Mouse (Mus musculus) ES-E14 (cell line): ENCODE measurements around the gene Abhd4. TPM values are rescaled to one million over a fixed set of nuclear protein-coding genes. Genes with fewer than 3 reads are reported as not detected.
A peak's percentile ranks its signal among the peaks of the same experiment; 100 is the strongest.

Experiments
- DNase-seq: peaks from one replicate; pipeline ENCODE4 v3.0.0-alpha.2; 2013; ENCODE audit warnings: low read depth, low spot score
- H3K27ac ChIP-seq: 2 replicates; pipeline ENCODE4 v1.5.1; 2012; ENCODE audit warnings: low read depth, mild to moderate bottlenecking, low read length, moderate library complexity, mixed read lengths; ENCODE audit not compliant: poor library complexity, insufficient read depth, severe bottlenecking
- H3K36me3 ChIP-seq: 2 replicates; pipeline ENCODE4 v1.6.1; 2012; ENCODE audit warnings: mild to moderate bottlenecking, low read length, moderate library complexity, mixed read lengths; ENCODE audit not compliant: control insufficient read depth, poor library complexity, insufficient read depth, severe bottlenecking
- H3K4me1 ChIP-seq, 2 experiments: fragments of 150-350 bp in 1 of 2; sonication (generic) in 1 of 2; 2 replicates each; pipeline ENCODE4 v1.6.1; 2012; ENCODE audit warnings: low read length in 2 of 2, mild to moderate bottlenecking in 1 of 2, mixed read lengths in 1 of 2; ENCODE audit not compliant: control insufficient read depth in 2 of 2, insufficient read depth in 2 of 2, poor library complexity in 1 of 2
- H3K4me3 ChIP-seq, 2 experiments: fragments of 150-350 bp in 1 of 2; sonication (generic) in 1 of 2; 2 replicates each; pipeline ENCODE4 v1.5.1; 2012; ENCODE audit warnings: low read length in 2 of 2, low read depth in 1 of 2, mild to moderate bottlenecking in 1 of 2, mixed read lengths in 1 of 2; ENCODE audit not compliant: insufficient read depth in 1 of 2, poor library complexity in 1 of 2, severe bottlenecking in 1 of 2
- H3K9ac ChIP-seq: 2 replicates; pipeline ENCODE4 v1.6.1; 2012; ENCODE audit warnings: low read depth, mild to moderate bottlenecking, low read length, mixed read lengths; ENCODE audit not compliant: poor library complexity, insufficient read depth, severe bottlenecking
- H3K9me3 ChIP-seq: fragments of 150-350 bp; sonication (generic); 2 replicates; pipeline ENCODE4 v1.6.1; 2012; ENCODE audit warnings: low read depth, mild to moderate bottlenecking, low read length; ENCODE audit not compliant: control insufficient read depth, insufficient read depth
- CHD2 ChIP-seq: IDR thresholded peaks from 2 replicates; pipeline ENCODE4 v1.6.1; 2014; ENCODE audit warnings: mild to moderate bottlenecking, low read depth, low read length, inconsistent platforms
- HCFC1 ChIP-seq: IDR thresholded peaks from 2 replicates; pipeline ENCODE4 v1.6.1; 2012; ENCODE audit warnings: low read length, inconsistent platforms, borderline replicate concordance; ENCODE audit not compliant: insufficient read depth
- MAFK ChIP-seq: IDR thresholded peaks from 2 replicates; pipeline ENCODE4 v1.6.1; 2014; ENCODE audit warnings: mild to moderate bottlenecking, low read depth, low read length, inconsistent platforms; ENCODE audit not compliant: insufficient read depth
- ZC3H11A ChIP-seq: IDR thresholded peaks from 2 replicates; pipeline ENCODE4 v1.6.1; 2012; ENCODE audit warnings: low read depth, mild to moderate bottlenecking, inconsistent platforms, low read length, borderline replicate concordance
- ZNF384 ChIP-seq: IDR thresholded peaks from 2 replicates; pipeline ENCODE4 v1.6.1; 2012; ENCODE audit warnings: low read depth, low read length, inconsistent platforms
- in situ Hi-C, 2 experiments: fragments of 600-800 bp; cut with MboI; formaldehyde crosslinking; loops; one replicate each; pipeline ENCODE4 v1.15.1; 2025; ENCODE audit warnings: low sequenced_read_pairs in 2 of 2, inconsistent platforms in 1 of 2; ENCODE audit not compliant: unreplicated experiment in 2 of 2
- total RNA-seq: library from RNA; depleted of rRNA; stranded (reverse); fragments of 300-350 nt; gene quantifications from 2 replicates; pipeline ENCODE4 v1.2.3, GENCODE M21; 2012

Abhd4 gene
- total RNA-seq, 1 experiment = 17.6 TPM

DNA sequence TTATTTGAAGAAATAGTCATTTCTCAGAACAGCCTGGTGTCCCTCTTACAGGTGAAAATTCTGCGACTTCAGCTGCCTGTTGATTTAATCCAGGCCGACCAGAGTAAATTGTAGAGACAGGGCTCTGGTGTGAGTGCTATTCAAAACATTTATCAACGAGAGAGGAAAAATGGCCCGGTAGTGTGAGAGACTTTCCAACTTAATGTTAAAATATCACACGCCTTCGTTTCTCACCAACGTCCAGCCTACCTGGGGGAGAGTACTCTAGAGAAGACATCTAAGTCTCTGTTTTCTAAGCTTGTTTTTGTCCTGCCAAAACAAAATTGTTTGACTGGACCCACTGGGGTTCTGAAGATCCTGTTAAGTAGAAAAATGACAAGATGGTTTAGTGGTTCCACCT, 34.1 kb upstream of the Abhd4 start:
- in situ Hi-C loops = loop anchor here in 1 of 2 experiments (10.0 kb wide), 1 partner anchor 155 kb away; no protein-coding TSS in a partner anchor
- Histone ChIP-seq H3K4me3 (no peak overlapping the region), H3K9ac (no peak overlapping the region), H3K9me3 (no peaks in the 10 kb centered on the region), H3K4me1 (peaks cover 0 to 9% of the 10 kb centered on the region in 2 experiments; a peak in 2 of 4 replicates), H3K27ac (no peak overlapping the region), H3K36me3 (no peaks in the 10 kb centered on the region)
- DNase-seq = no peak
- TF ChIP-seq HCFC1 = no peak
- TF ChIP-seq CHD2 = no peak
- TF ChIP-seq ZNF384 = no peak
- TF ChIP-seq MAFK = no peak
- TF ChIP-seq ZC3H11A = no peak

DNA sequence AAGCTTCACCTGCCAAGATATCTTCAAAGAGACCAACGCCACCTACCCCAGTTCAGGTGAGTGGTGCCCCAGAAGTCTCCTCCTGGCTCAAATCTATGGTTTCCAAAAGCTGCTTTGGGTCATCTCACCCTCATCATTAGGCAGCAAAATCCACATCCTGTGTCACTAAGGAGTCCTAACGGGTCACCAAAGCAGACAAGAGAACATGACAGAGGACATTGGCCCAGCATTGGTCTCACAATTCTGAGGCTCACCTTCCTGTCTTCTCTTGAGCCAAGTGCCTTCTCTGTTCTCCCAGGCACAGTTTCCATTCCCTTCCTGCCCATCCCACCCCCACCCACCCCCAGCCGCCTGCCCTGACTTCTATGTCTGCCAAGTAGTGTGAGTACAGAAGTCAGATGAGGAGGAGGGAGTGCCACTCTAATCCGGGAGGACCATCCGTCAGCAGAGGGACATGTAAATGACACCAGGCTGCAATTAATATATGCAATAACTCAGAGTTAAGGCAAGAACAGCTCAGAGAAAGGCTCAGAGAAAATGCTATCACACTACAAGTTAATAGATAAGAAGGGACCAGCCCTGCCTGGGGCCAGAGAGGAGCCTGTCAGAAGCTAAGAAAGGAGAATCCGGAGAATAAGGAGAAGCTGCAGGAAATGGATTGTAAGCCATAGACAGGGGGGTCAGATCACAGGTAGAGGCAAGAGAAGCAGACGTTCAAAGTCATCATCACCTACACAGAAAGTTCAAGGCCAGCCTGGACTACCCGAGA, 33.1 kb upstream of the Abhd4 start:
- no peak overlapping the region for H3K27ac ChIP-seq
- peaks cover 0 to 11% of the 10 kb centered on the region in 2 experiments; a peak in 2 of 4 replicates for H3K4me1 ChIP-seq
- TF ChIP-seq HCFC1 (no peak), ZNF384 (no peak), CHD2 (no peak), ZC3H11A (no peak), MAFK (no peak)
- in situ Hi-C loops = loop anchor here in 1 of 2 experiments (10.0 kb wide), 1 partner anchor 156 kb away; no protein-coding TSS in a partner anchor
- no peaks in the 10 kb centered on the region for H3K9me3 ChIP-seq
- no peak overlapping the region for H3K9ac ChIP-seq
- no peak overlapping the region for H3K4me3 ChIP-seq
- DNase-seq = no peak
- no peaks in the 10 kb centered on the region for H3K36me3 ChIP-seq

DNA sequence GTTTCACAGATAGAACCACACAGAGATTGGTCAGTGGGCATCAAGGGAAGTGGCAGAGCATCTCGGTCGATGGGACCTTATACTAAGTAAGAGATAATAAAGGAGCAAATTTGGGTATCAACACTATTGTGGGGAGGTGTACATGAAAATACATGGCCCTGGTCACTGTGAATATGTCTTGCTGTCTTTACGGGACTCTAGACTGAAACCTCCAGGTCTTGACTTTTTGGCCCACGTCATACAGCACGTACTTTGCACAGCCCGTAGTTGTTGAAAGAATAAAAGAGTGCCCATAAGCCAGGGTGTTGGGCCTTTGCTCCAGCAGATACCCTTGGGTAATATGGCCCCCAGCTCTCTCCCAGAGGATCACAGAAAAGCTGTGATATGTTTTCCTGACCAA, 32.3 kb upstream of the Abhd4 start:
- no peaks in the 10 kb centered on the region for H3K36me3 ChIP-seq
- peaks cover 0 to 11% of the 10 kb centered on the region in 2 experiments; a peak in 2 of 4 replicates for H3K4me1 ChIP-seq
- no peak for DNase-seq
- H3K4me3 ChIP-seq = no peak overlapping the region
- TF ChIP-seq HCFC1 (no peak), CHD2 (no peak), MAFK (no peak), ZNF384 (no peak), ZC3H11A (no peak)
- H3K27ac ChIP-seq = no peak overlapping the region
- H3K9ac ChIP-seq = no peak overlapping the region
- H3K9me3 ChIP-seq = no peaks in the 10 kb centered on the region
- in situ Hi-C loops = loop anchor here in 1 of 2 experiments (10.0 kb wide), 1 partner anchor 157 kb away; no protein-coding TSS in a partner anchor

DNA sequence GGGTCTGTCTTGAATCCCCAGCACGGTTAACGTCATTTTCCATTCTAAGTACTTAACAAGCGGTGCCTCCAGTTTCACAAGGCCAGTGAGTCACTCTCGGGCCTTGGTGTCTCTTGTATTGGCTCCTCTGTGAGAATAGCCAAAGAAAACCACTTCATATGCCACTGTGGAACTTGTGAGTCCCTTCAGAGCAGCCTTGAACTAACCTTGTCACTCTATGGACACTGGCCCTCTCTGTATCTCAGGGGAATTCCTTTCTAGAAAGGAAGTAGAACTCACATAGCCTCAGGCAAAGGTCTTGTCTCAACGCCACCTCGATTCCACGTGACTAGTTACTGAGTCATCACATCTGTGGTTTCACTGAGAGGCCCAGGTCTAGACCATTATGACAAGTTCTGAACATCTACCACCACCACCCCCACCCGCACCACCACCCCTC, 31.7 kb upstream of the Abhd4 start:
- no peaks in the 10 kb centered on the region for H3K36me3 ChIP-seq
- TF ChIP-seq MAFK (0 out of 2 replicates have a peak, but pooled peaks have one; percentile 10), HCFC1 (no peak), ZC3H11A (no peak), CHD2 (no peak), ZNF384 (no peak)
- in situ Hi-C loops = loop anchor here in 1 of 2 experiments (10.0 kb wide), 1 partner anchor 158 kb away; no protein-coding TSS in a partner anchor
- no peak overlapping the region for H3K9ac ChIP-seq
- H3K4me3 ChIP-seq = no peak overlapping the region
- H3K4me1 ChIP-seq = peaks cover 0 to 11% of the 10 kb centered on the region in 2 experiments; a peak in 2 of 4 replicates
- DNase-seq = no peak
- no peak overlapping the region for H3K27ac ChIP-seq
- H3K9me3 ChIP-seq = no peaks in the 10 kb centered on the region
